In genomic region chr14:80521631-80522030, GRCm38 (mm10) we compare ENCODE assay signal across 18 mouse cellular contexts.
"Had no signal": no experiment of that assay in that cellular context is flagged by ENCODE, and none has a peak within 500 bp of the region (broad histone marks: within the 10 kb centered on the region; RNA-seq: fewer than 3 reads in every experiment).

No protein-coding gene starts in this region.

- H3K4me3 ChIP-seq: midbrain, embryonic 10.5 days; midbrain, embryonic 13.5 days; midbrain, embryonic 15.5 days; myocyte; neural tube, embryonic 13.5 days; neural tube, embryonic 15.5 days had no signal

- H3K27ac ChIP-seq: midbrain, embryonic 10.5 days; midbrain, embryonic 13.5 days; midbrain, embryonic 15.5 days; neural tube, embryonic 13.5 days; neural tube, embryonic 15.5 days had no signal

- DNase-seq: lung, adult 18-20 months; lung, postnatal 10 days; lung, postnatal 4 days; retina, postnatal 1 day; right cerebral cortex, adult 18-20 months; right cerebral cortex, postnatal 25 days; right cerebral cortex, postnatal 4 days; spleen, adult 18-20 months; thymus, adult 18-20 months; thymus, postnatal 14 days; thymus, postnatal 36 days had no signal

- H3K36me3 ChIP-seq: midbrain, embryonic 10.5 days; midbrain, embryonic 13.5 days; midbrain, embryonic 15.5 days; neural tube, embryonic 13.5 days; neural tube, embryonic 15.5 days had no signal

- H3K27me3 ChIP-seq: neural tube, embryonic 13.5 days; neural tube, embryonic 15.5 days had no signal

- H3K9me3 ChIP-seq: midbrain, embryonic 10.5 days; midbrain, embryonic 13.5 days; midbrain, embryonic 15.5 days; neural tube, embryonic 13.5 days; neural tube, embryonic 15.5 days had no signal

- ATAC-seq: midbrain, embryonic 13.5 days; midbrain, embryonic 15.5 days had no signal

- H3K4me1 ChIP-seq: midbrain, embryonic 10.5 days; midbrain, embryonic 13.5 days; midbrain, embryonic 15.5 days; neural tube, embryonic 13.5 days; neural tube, embryonic 15.5 days had no signal

- H3K9ac ChIP-seq: lung, embryonic 14.5 days; midbrain, embryonic 13.5 days; midbrain, embryonic 15.5 days; neural tube, embryonic 13.5 days; neural tube, embryonic 15.5 days had no signal

- H3K4me2 ChIP-seq: lung, embryonic 14.5 days; midbrain, embryonic 13.5 days; midbrain, embryonic 15.5 days; neural tube, embryonic 13.5 days; neural tube, embryonic 15.5 days had no signal
